Mouse (Mus musculus) liver, postnatal 0 days (tissue): ENCODE measurements around the gene Rnf208. TPM values are rescaled to one million over a fixed set of nuclear protein-coding genes. Genes with fewer than 3 reads are reported as not detected.
A peak's percentile ranks its signal among the peaks of the same experiment; 100 is the strongest.

Source experiments
- ATAC-seq: fragments of 200-750 bp; cut with Nextera tagmentation; 2 replicates; pipeline ENCODE4 v1.8.0; 2017; ENCODE audit warnings: mild to moderate bottlenecking, moderate library complexity
- DNase-seq: peaks from one replicate; pipeline ENCODE4 v3.0.0-alpha.2; 2016
- H3K27ac ChIP-seq: fragments of 300-500 bp; sonication (generic); 2 replicates; pipeline ENCODE4 v1.5.1; 2014; ENCODE audit warnings: antibody characterized with exemption, moderate library complexity, mild to moderate bottlenecking, low read depth
- H3K27me3 ChIP-seq: fragments of 300-500 bp; sonication (generic); 2 replicates; pipeline ENCODE4 v1.6.1; 2014; ENCODE audit warnings: low read length, control low read depth, mixed read lengths; ENCODE audit not compliant: insufficient read depth
- H3K36me3 ChIP-seq: fragments of 300-500 bp; sonication (generic); replicated peaks from 2 replicates; pipeline ENCODE4 v1.6.1; 2014; ENCODE audit warnings: mild to moderate bottlenecking, control low read depth, low read length, moderate library complexity, mixed read lengths; ENCODE audit not compliant: insufficient read depth
- H3K4me1 ChIP-seq: fragments of 300-500 bp; sonication (generic); 2 replicates; pipeline ENCODE4 v1.6.1; 2014; ENCODE audit warnings: antibody characterized with exemption, mild to moderate bottlenecking, control low read depth; ENCODE audit not compliant: insufficient read depth
- H3K4me2 ChIP-seq: fragments of 300-500 bp; sonication (generic); 2 replicates; pipeline ENCODE4 v1.6.1; 2014; ENCODE audit warnings: low read depth, mild to moderate bottlenecking, low read length, moderate library complexity, mixed read lengths
- H3K4me3 ChIP-seq: fragments of 300-500 bp; sonication (generic); 2 replicates; pipeline ENCODE4 v1.5.1; 2014; ENCODE audit warnings: low read depth, low read length
- H3K9ac ChIP-seq: fragments of 300-500 bp; sonication (generic); replicated peaks from 2 replicates; pipeline ENCODE4 v1.6.1; 2014; ENCODE audit warnings: mild to moderate bottlenecking, moderate library complexity
- H3K9me3 ChIP-seq: fragments of 300-500 bp; sonication (generic); 2 replicates; pipeline ENCODE4 v1.6.1; 2016; ENCODE audit warnings: mild to moderate bottlenecking, control low read depth, low read length, mixed read lengths
- CTCF ChIP-seq: sonication (generic); IDR thresholded peaks from 2 replicates; pipeline ENCODE4 v1.5.1; 2016; ENCODE audit warnings: antibody characterized with exemption, low read depth
- EP300 ChIP-seq: IDR thresholded peaks from 2 replicates; pipeline ENCODE4 v1.6.1; 2016; ENCODE audit warnings: antibody characterized with exemption, low read depth, mild to moderate bottlenecking
- WGBS: fragments of 180-500 bp; shearing (Covaris S2); extraction: QIAGEN DNeasy Blood & Tissue Kit; methylation state at CpG from one replicate; pipeline ENCODE4 v1.1.7; 2014; ENCODE audit not compliant: insufficient replicate concordance; 5-methylcytosine and 5-hydroxymethylcytosine counted together
- polyA plus RNA-seq: library from polyadenylated mRNA; unstranded; fragments of >200 nt; fragmentation: Nextera tagmentation; extraction: Ambion mirVana; gene quantifications from 2 replicates; pipeline ENCODE4 v1.2.1, GENCODE M21; 2015

Rnf208 gene
- polyA plus RNA-seq, 1 experiment from 2014 or later: 0.11 TPM

- Histone ChIP-seq H3K36me3 (no peaks in the 10 kb centered on the region), H3K27me3 (no peaks in the 10 kb centered on the region), H3K9ac (peak within 1 kb of the TSS; percentile 74), H3K9me3 (no peaks in the 10 kb centered on the region), H3K4me3 (peak within 1 kb of the TSS; percentile 86), H3K4me1 (peaks cover 48% of the 10 kb centered on the region), H3K27ac (peak within 1 kb of the TSS; percentile 61), H3K4me2 (peak within 1 kb of the TSS; percentile 93)
- under 1% methylated on average over 39 of the region's 39 CpGs for WGBS
- TF ChIP-seq EP300 (peak; percentile 49), CTCF (no peak)
- peak; percentile 96 for DNase-seq
- ATAC-seq: peak; percentile 93
These were observed 20.3 kb downstream of the Rnf208 start, which contains the start of gene Tprn for GRCm38 (mm10) chr2:25262291-25262767. TSS of gene Tprn (plus strand) at chr2:25262618.

DNA sequence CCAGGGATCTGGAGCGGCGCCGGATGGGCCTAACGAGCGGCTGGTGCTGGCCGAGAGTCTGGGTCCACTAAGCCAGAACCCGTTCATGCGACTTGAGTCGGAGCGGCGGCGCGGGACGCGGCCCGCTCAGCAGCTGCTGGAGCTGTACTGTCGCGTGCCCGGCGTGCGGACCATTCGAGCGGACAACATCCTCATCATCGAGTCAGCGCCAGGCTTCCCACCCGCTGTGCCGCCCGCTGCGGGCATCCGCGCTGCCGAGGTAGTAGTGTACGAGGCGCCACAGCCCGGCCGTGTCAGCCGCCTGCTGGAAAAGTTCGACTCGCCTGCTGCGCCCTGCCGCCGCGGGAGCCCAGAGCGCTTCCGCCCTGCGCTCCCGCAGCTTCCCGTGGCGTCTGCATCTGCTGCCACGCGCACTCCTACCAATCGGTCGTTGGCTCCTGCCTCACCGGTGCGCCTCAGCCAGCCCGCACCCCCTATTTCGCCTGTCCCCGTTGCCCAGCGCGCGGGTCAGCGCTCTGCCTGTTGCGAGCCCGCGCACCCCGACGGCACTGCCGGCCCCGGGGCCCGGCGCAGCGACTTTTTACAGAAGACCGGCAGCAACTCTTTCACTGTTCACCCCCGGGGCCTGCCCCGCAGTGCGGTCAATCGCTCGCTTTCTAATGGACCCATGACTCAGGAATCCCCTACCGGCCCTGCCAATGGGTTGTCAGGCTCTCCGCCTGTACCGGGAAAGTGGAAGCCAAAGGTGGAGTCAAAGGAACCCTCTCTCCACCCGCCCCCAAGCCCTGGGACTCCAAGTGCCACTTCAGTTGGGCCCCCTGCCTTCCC, 21.0 kb downstream of the Rnf208 start:
- TF ChIP-seq EP300: no peak
- TF ChIP-seq CTCF: 0 out of 2 replicates have a peak, but pooled peaks have one; percentile 7
- Histone ChIP-seq H3K9ac (peak overlapping the region; percentile 74), H3K4me2 (peak overlapping the region; percentile 93), H3K4me1 (peaks cover 55% of the 10 kb centered on the region), H3K36me3 (0 out of 2 replicates have a peak, but pooled peaks cover 2% of the 10 kb centered on the region), H3K27ac (peak overlapping the region; percentile 52), H3K9me3 (no peaks in the 10 kb centered on the region), H3K4me3 (peak overlapping the region; percentile 86), H3K27me3 (no peaks in the 10 kb centered on the region)
- WGBS: 1% methylated on average over 79 of the region's 82 CpGs
- ATAC-seq (peak; percentile 15), DNase-seq (peak; percentile 56)

GRCm38 (mm10) chr2:25263623-25264285, 21.7 kb downstream of the Rnf208 start:
- Histone ChIP-seq H3K4me2 (peak overlapping the region; percentile 93), H3K9me3 (no peaks in the 10 kb centered on the region), H3K36me3 (0 out of 2 replicates have a peak, but pooled peaks cover 2% of the 10 kb centered on the region), H3K9ac (peak overlapping the region; percentile 74), H3K27ac (0 out of 2 replicates have a peak overlapping the region, but pooled peaks have one; percentile 0), H3K27me3 (no peaks in the 10 kb centered on the region), H3K4me1 (peaks cover 57% of the 10 kb centered on the region), H3K4me3 (peak overlapping the region; percentile 86)
- 34% methylated on average over 11 of the region's 12 CpGs for WGBS
- ATAC-seq (no peak), DNase-seq (no peak)
- TF ChIP-seq EP300 (no peak), CTCF (no peak)

GRCm38 (mm10) chr2:25264286-25264660, 22.2 kb downstream of the Rnf208 start:
- Histone ChIP-seq H3K27me3 (no peaks in the 10 kb centered on the region), H3K4me3 (0 out of 2 replicates have a peak overlapping the region, but pooled peaks have one; percentile 13), H3K9ac (peak overlapping the region; percentile 21; the same call in 1 of the 2 replicates), H3K4me2 (peak overlapping the region; percentile 93), H3K9me3 (no peaks in the 10 kb centered on the region), H3K27ac (no peak overlapping the region), H3K36me3 (peaks cover 7% of the 10 kb centered on the region), H3K4me1 (peaks cover 57% of the 10 kb centered on the region)
- ATAC-seq (no peak), DNase-seq (no peak)
- 74% methylated on average over 5 of the region's 5 CpGs for WGBS
- TF ChIP-seq CTCF: no peak
- no peak for TF ChIP-seq EP300

DNA sequence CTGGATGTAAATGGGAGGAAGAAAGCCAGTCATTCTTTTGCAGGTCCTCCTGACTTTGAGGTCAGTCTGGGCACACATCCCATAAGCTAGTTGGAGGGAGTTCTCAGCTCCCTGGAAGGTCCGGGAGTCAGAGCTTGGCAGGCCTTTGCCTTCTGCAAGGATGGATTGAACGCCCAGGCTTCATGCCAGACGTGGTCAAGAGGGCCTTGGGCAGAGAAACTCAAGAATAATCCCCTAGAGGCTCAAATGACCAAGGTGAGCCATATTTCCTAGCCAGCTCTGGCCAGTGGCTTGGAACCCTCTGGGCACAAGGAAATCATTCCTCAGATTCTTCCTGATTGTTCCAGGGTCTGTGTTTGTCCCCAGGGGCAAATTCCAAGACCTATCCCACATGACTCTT, 22.8 kb downstream of the Rnf208 start:
- no peak for TF ChIP-seq CTCF
- TF ChIP-seq EP300: no peak
- peaks cover 12% of the 10 kb centered on the region for H3K36me3 ChIP-seq
- peak overlapping the region; percentile 12; the same call in 1 of the 2 replicates for H3K27ac ChIP-seq
- H3K4me3 ChIP-seq: peak overlapping the region; percentile 13; the same call in 1 of the 2 replicates
- peaks cover 57% of the 10 kb centered on the region for H3K4me1 ChIP-seq
- 71% methylated on average over 3 of the region's 3 CpGs for WGBS
- ATAC-seq (no peak), DNase-seq (no peak)
- H3K9me3 ChIP-seq: no peaks in the 10 kb centered on the region
- H3K9ac ChIP-seq: 0 out of 2 replicates have a peak overlapping the region, but pooled peaks have one; percentile 38
- H3K27me3 ChIP-seq: no peaks in the 10 kb centered on the region
- H3K4me2 ChIP-seq: peak overlapping the region; percentile 93
